Mouse (Mus musculus) kidney, embryonic 14.5 days (tissue): Measurements from ENCODE around the gene Ubr7. TPM values are rescaled to one million over a fixed set of nuclear protein-coding genes. Genes with fewer than 3 reads are reported as not detected.

Experiments used
- ATAC-seq: fragments of 200-750 bp; cut with Nextera tagmentation; 2 replicates; pipeline ENCODE4 v1.8.0; 2017; ENCODE audit warnings: moderate number of reproducible peaks, mild to moderate bottlenecking, moderate TSS enrichment, moderate library complexity; ENCODE audit not compliant: low FRiP score, low TSS enrichment
- H3K27ac ChIP-seq: fragments of 300-500 bp; sonication (generic); 2 replicates; pipeline ENCODE4 v1.5.1; 2014; ENCODE audit warnings: low read depth, mild to moderate bottlenecking, low read length, moderate library complexity, mixed read lengths
- H3K27me3 ChIP-seq: fragments of 300-500 bp; sonication (generic); 2 replicates; pipeline ENCODE4 v1.6.1; 2014; ENCODE audit warnings: mild to moderate bottlenecking, low read length; ENCODE audit not compliant: control insufficient read depth, insufficient read depth
- H3K36me3 ChIP-seq: fragments of 300-500 bp; sonication (generic); 2 replicates; pipeline ENCODE4 v1.6.1; 2014; ENCODE audit warnings: low read length, mixed read lengths; ENCODE audit not compliant: control insufficient read depth, insufficient read depth
- H3K4me1 ChIP-seq: fragments of 300-500 bp; sonication (generic); 2 replicates; pipeline ENCODE4 v1.6.1; 2014; ENCODE audit warnings: low read length, mixed read lengths; ENCODE audit not compliant: control insufficient read depth, insufficient read depth
- H3K4me2 ChIP-seq: fragments of 300-500 bp; sonication (generic); replicated peaks from 2 replicates; pipeline ENCODE4 v1.6.1; 2014; ENCODE audit warnings: low read depth, mild to moderate bottlenecking, low read length
- H3K4me3 ChIP-seq: fragments of 300-500 bp; sonication (generic); 2 replicates; pipeline ENCODE4 v1.5.1; 2014; ENCODE audit warnings: mild to moderate bottlenecking, low read length
- H3K9ac ChIP-seq: fragments of 300-500 bp; sonication (generic); 2 replicates; pipeline ENCODE4 v1.6.1; 2014; ENCODE audit warnings: low read depth, mild to moderate bottlenecking, low read length, moderate library complexity
- H3K9me3 ChIP-seq: fragments of 300-500 bp; sonication (generic); 2 replicates; pipeline ENCODE4 v1.6.1; 2016; ENCODE audit warnings: low read length; ENCODE audit not compliant: control insufficient read depth
- WGBS: fragments of 180-500 bp; shearing (Covaris S2); extraction: QIAGEN DNeasy Blood & Tissue Kit; methylation state at CpG from one replicate; pipeline ENCODE4 v1.1.7; 2014; 5-methylcytosine and 5-hydroxymethylcytosine counted together
- polyA plus RNA-seq: library from polyadenylated mRNA; unstranded; fragments of >200 nt; fragmentation: Nextera tagmentation; extraction: Ambion mirVana; gene quantifications from 2 replicates; pipeline ENCODE4 v1.2.1, GENCODE M21; 2014

Gene Ubr7
- polyA plus RNA-seq, result 33.7 and 53.7 TPM in 2 replicates

DNA sequence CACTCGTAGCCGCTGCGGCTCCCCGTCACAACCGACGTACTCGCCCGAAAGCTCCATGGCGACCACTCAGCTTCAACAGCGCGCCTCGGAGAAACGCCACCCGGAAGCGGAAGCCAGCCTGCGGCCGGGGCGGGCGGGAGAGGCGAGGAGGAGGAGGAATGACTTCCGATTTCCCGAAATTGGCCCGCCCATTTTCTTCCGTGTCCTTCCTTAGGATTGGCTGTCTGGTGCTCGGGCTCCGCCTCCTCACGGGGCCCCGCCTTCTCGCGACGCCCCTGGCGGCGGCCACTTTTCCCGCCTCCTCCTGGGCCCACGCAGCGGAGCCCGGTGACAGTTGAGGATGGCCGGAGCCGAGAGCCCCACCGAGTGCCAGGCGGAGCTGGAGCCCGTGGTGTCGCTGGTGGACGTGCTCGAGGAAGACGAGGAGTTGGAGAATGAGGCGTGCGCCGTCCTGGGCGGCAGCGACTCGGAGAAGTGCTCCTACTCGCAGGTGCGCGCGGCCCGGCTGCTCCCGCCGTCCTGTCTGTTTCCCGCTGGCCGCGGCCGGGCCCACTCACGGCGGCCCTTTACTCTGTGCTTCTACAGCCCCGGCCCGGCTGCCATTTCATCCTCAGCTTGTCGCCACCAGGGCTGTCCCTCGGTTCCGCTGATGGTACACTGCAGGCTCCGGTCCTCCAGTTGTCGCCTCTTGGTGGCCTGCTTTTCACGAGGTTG is at the start of gene Ubr7, which contains the start of the genes Gm28051 and Gon7:
Gene Ubr7 (plus strand): TSS at position 279 of the 714 bp plus-strand sequence.
Gene Gm28051 (minus strand): TSS at position 77 of the 714 bp plus-strand sequence.
Gene Gon7 (minus strand): TSS at position 115 of the 714 bp plus-strand sequence.
- Histone ChIP-seq H3K9me3 (no peaks in the 10 kb centered on the region), H3K4me1 (peaks cover 18% of the 10 kb centered on the region), H3K4me3 (peak within 1 kb of the TSS; percentile 57), H3K9ac (peak within 1 kb of the TSS; percentile 76), H3K36me3 (peaks cover 12% of the 10 kb centered on the region), H3K27ac (peak within 1 kb of the TSS; percentile 88), H3K27me3 (no peaks in the 10 kb centered on the region), H3K4me2 (peak within 1 kb of the TSS; percentile 89)
- ATAC-seq, result peak; percentile 96
- under 1% methylated on average over 73 of the region's 73 CpGs for WGBS

DNA sequence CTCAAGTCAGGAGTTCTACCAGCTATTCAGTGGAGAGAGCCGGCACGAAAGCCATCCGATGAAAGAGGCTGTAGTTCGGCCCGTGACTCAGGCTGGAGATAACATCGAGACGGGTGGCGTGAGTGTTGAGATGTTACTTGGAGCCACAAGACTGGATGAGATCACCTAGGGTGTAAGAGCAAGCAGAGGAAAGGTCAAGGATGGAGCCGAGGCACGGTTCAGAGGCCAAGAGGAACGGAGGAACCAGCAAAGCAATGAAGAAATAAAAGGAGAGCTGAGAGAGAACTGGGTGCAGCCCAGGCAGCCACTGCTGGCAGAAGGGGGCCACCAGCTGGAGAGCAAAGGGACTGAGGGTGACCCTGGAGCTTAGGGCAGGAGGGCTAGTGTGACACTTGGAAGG is 49.5 kb upstream of the Ubr7 start:
- Histone ChIP-seq H3K36me3 (no peaks in the 10 kb centered on the region), H3K4me1 (peaks cover 19% of the 10 kb centered on the region), H3K9ac (no peak overlapping the region), H3K4me3 (no peak overlapping the region), H3K4me2 (no peak overlapping the region), H3K27me3 (no peaks in the 10 kb centered on the region), H3K9me3 (no peaks in the 10 kb centered on the region), H3K27ac (no peak overlapping the region)
- 58% methylated on average over 11 of the region's 11 CpGs for WGBS
- no peak for ATAC-seq

DNA sequence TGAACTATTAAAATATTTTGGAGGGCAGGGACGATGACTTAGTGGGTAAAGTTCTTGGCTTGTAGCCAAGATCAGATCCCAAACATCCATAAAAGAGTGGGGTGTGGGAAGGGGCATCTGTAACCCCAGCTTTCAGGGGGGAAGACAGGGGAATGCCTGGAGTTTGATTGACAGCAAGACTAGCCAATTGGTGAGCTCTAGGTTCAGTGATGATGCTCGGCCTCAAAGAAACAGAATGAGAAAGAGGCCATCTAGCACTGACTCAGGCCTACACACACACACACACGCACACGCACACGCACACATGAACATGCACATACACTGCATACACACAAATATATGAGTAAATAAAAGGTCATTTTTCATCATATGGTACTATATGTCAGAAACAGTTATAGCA is 47.9 kb upstream of the Ubr7 start:
- no peak overlapping the region for H3K4me3 ChIP-seq
- H3K9me3 ChIP-seq, result no peaks in the 10 kb centered on the region
- WGBS, result 87% methylated on average over 5 of the region's 5 CpGs
- H3K36me3 ChIP-seq, result no peaks in the 10 kb centered on the region
- no peak overlapping the region for H3K27ac ChIP-seq
- no peak overlapping the region for H3K4me2 ChIP-seq
- H3K27me3 ChIP-seq, result no peaks in the 10 kb centered on the region
- no peak overlapping the region for H3K9ac ChIP-seq
- H3K4me1 ChIP-seq, result peaks cover 10% of the 10 kb centered on the region; the same call in 1 of the 2 replicates
- ATAC-seq, result no peak

DNA sequence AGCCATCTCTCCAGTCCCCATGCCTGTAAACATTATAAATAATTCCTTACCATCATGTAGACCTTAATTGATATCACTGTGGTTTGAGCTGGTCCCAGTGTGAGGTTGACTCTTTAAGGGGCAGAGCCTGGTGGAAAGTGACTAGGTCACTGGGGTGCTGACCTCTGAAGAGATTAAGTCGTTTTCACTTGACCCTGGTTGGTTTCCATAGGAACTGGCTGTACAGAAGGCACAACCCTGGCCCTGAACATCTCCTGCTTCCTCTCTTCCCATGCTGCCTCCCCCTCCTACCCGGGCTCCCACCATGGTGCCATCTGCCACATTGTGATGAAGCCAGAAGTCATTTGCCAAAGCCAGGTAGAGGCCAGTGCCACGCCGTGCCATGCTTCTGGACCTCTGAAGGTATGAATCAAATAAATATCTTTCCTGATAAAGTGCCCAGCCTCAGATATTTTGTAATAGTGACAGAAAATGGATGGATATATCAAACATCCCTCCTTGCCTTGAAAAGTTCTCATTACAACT is 46.9 kb upstream of the Ubr7 start:
- Histone ChIP-seq H3K4me2 (no peak overlapping the region), H3K27me3 (no peaks in the 10 kb centered on the region), H3K9ac (no peak overlapping the region), H3K27ac (no peak overlapping the region), H3K4me1 (peaks cover 4% of the 10 kb centered on the region; the same call in 1 of the 2 replicates), H3K4me3 (no peak overlapping the region), H3K36me3 (no peaks in the 10 kb centered on the region), H3K9me3 (no peaks in the 10 kb centered on the region)
- WGBS, result 59% methylated on average over 4 of the region's 4 CpGs
- ATAC-seq, result no peak

DNA sequence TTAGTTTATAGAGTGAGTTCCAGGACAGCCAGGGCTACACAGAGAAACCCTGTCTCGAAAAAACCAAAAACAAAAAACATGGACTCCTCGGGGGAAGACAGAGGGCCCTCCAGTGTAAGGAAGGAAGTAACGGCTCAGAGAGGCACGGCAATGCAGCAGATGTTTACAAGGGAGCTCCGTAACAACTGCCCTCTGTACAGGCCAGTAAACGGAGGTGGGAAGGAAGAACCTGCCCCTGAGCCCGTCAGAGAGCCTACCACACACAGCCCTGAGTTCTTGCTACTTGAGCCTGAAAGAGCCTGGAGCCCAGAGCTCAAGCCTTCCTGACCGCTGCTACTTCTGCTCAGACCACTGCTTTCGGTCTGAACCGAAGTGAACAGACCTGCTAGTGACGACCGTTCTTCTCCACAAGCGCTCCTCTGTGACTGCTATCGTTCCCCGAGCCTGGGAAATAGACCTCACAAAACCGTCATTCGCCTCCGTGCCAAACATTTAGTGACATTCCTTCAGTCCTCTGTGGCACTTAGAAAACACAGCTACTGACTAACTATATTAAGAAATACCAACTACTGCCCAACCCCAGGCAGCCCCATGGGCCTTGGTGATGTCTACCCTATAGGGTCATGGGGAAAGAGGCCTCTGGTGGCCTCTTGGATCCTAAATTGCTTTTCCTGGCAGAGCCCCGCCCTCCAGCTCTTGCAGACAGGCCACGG is 44.5 kb upstream of the Ubr7 start:
- Histone ChIP-seq H3K4me1 (no peaks in the 10 kb centered on the region), H3K27ac (no peak overlapping the region), H3K4me3 (no peak overlapping the region), H3K9me3 (no peaks in the 10 kb centered on the region), H3K4me2 (0 out of 2 replicates have a peak overlapping the region, but pooled peaks have one; percentile 10), H3K9ac (0 out of 2 replicates have a peak overlapping the region, but pooled peaks have one; percentile 4), H3K36me3 (no peaks in the 10 kb centered on the region), H3K27me3 (no peaks in the 10 kb centered on the region)
- no peak for ATAC-seq
- 63% methylated on average over 20 of the region's 20 CpGs for WGBS

DNA sequence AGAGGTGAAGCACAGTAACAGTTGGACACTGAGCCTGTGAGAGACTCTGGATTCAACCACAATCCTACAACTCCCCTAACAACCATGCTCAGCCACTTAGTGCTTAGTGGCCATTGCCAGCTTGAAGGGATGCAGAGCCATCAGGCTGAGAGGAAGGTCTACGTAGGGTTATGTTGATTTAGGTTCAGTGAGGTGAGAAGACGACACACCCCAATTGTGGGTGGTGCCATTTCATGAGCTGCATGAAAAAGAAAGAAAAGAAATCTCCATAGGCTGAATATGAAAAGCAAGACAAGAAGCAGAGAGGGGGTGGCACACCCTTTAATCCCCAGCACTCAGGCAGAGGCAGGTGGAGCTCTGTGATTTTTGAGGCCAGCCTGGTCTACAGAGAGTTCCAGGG is 43.7 kb upstream of the Ubr7 start:
- H3K4me1 ChIP-seq, result no peaks in the 10 kb centered on the region
- H3K9ac ChIP-seq, result no peak overlapping the region
- no peaks in the 10 kb centered on the region for H3K9me3 ChIP-seq
- 50% methylated on average over 2 of the region's 2 CpGs for WGBS
- H3K27me3 ChIP-seq, result no peaks in the 10 kb centered on the region
- ATAC-seq, result no peak
- H3K4me2 ChIP-seq, result no peak overlapping the region
- H3K27ac ChIP-seq, result no peak overlapping the region
- no peak overlapping the region for H3K4me3 ChIP-seq
- no peaks in the 10 kb centered on the region for H3K36me3 ChIP-seq

DNA sequence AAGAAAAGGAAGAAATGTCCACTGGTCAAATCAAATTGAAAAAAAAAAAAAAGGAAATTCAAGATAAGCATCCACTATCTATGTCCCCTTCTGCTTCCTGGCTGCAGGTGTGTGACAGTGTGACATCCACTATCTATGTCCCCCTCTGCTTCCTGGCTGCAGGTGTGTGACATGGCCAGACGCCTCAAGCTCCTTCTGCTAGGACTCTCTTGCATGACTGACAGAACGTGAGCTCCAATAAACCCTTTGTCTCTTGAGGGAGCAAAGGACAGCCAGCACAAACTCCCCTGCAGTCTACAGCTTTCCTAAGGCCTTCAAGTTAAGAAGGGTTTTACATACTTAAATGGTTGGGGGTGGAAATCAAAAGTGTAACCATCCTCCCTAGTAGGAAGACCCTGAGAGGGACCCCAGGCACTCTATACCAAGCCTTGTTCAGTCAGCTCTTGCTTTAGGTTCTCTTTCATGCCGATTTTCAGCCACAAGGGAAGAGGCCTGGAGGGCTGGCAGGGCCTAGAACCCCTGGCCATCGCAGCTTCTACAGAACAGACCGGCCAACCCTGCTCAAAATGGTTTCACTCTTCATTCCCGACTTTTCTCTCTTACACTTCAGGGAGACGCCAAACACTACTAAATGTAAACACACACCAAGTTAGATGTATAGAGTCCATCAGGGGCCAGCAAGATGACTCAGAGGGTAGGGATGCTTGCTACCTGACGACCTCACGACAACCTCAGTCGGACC is 42.9 kb upstream of the Ubr7 start:
- no peak for ATAC-seq
- Histone ChIP-seq H3K27ac (no peak overlapping the region), H3K27me3 (no peaks in the 10 kb centered on the region), H3K4me1 (no peaks in the 10 kb centered on the region), H3K4me3 (no peak overlapping the region), H3K9me3 (no peaks in the 10 kb centered on the region), H3K36me3 (no peaks in the 10 kb centered on the region), H3K4me2 (no peak overlapping the region), H3K9ac (no peak overlapping the region)
- 87% methylated on average over 10 of the region's 10 CpGs for WGBS

DNA sequence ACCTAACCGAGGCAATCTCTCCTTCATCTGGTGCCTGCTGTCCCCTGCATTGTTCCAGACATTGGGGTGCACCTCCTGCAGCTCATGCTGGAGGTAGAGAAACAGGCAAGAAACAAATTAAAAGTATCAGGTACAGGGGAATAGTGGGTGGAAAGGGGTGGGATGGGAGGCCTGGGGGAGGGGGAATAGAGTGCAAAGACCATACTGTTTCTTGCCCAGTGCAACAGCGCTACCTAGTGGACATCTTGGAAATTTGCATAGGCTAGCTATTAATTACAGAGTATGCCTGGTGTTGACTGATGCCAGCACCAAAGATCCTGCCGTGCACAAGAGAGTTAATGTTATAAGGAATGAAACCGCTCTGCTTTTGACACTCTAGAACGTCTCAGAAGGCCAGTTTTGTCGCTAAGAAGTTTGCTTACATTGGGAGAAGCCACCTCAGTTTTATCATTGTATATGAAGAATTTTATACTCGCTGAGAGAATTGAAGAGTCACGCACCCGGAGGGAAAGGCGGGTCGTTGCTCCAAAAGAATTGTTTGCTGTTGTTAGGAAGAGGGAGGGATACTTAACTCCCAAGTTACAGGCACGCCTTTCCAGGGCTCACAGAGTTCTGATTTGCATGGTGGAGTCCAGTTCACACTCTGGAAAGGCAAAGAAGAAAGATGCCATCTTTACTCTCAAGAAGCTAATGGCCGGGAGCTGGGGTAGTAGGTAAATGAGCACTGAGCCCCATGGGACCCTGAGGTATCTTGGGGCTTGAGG is 38.0 kb upstream of the Ubr7 start:
- no peaks in the 10 kb centered on the region for H3K36me3 ChIP-seq
- no peaks in the 10 kb centered on the region for H3K27me3 ChIP-seq
- H3K9me3 ChIP-seq, result no peaks in the 10 kb centered on the region
- H3K4me1 ChIP-seq, result no peaks in the 10 kb centered on the region
- no peak overlapping the region for H3K9ac ChIP-seq
- no peak overlapping the region for H3K4me2 ChIP-seq
- ATAC-seq, result 0 out of 2 replicates have a peak, but pooled peaks have one; percentile 56
- 30% methylated on average over 13 of the region's 13 CpGs for WGBS
- H3K27ac ChIP-seq, result no peak overlapping the region
- no peak overlapping the region for H3K4me3 ChIP-seq
